In the genomic region with DNA sequence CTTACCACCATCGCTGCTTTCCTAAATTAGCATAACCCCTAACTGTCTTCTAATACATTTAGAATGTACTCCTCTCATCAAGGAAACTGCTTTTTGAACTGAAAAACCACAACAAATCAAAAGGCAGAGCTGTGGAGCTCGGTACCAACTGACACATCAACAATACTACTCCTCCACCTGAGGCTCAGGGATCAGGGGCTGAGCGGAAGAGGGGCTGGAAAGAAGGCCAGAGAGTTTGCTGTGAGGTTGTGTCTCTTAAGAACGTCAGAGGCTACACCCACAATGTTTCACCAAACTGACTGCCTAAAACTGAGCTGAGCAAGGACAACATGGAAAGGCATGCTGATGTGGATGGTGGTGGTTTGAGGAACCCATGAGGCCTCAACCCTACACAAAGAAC, we compare ENCODE assay signal across 23 mouse cellular contexts.
A peak's percentile ranks its signal among the peaks of the same experiment; 100 is the strongest.
DNase-seq lines count a peak whose midpoint lies in the region; ATAC-seq and TF ChIP-seq lines count a peak whose summit lies in the region.
"Had no signal": no experiment of that assay in that cellular context is flagged by ENCODE, and none has a peak within 500 bp of the region (broad histone marks: within the 10 kb centered on the region; RNA-seq: fewer than 3 reads in every experiment).

No protein-coding gene starts in this region.

- H3K4me1 ChIP-seq in spleen, adult 2 months (ENCODE audit: control insufficient read depth, insufficient read depth, insufficient read length): peaks cover 6% of the 10 kb centered on the region
- H3K4me1 ChIP-seq in hindbrain, embryonic 16.5 days (ENCODE audit: control insufficient read depth, insufficient read depth, low read depth, low read length): no peaks in the 10 kb centered on the region
- H3K4me1 ChIP-seq: forebrain, embryonic 10.5 days; midbrain, embryonic 13.5 days had no signal

- no peak for TF ChIP-seq CTCF in spleen, adult 2 months (IDR thresholded peaks at IDR 0.05; ENCODE audit: extremely low read depth, insufficient read depth, insufficient read length, insufficient replicate concordance)

- H3K4me3 ChIP-seq in spleen, adult 2 months (ENCODE audit: extremely low read depth, insufficient read depth, insufficient read length): no peak overlapping the region
- no peak overlapping the region for H3K4me3 ChIP-seq in hindbrain, embryonic 16.5 days (ENCODE audit: low read length)
- H3K4me3 ChIP-seq: forebrain, embryonic 10.5 days; kidney, embryonic 15.5 days; left cerebral cortex, adult 2 months; midbrain, embryonic 13.5 days; neural tube, embryonic 12.5 days had no signal

- 23% methylated on average over 4 of the region's 4 CpGs for WGBS in spleen, adult 2 months
- 86% methylated on average over 4 of the region's 4 CpGs for WGBS in hindbrain, embryonic 16.5 days

- H3K9me3 ChIP-seq in hindbrain, embryonic 16.5 days (ENCODE audit: control insufficient read depth, low read length): no peaks in the 10 kb centered on the region
- H3K9me3 ChIP-seq: forebrain, embryonic 10.5 days; kidney, embryonic 15.5 days; midbrain, embryonic 13.5 days; neural tube, embryonic 12.5 days had no signal

- H3K27ac ChIP-seq in spleen, adult 2 months (ENCODE audit: insufficient read depth, low read length): peak overlapping the region; percentile 36
- no peak overlapping the region for H3K27ac ChIP-seq in hindbrain, embryonic 16.5 days (ENCODE audit: low read depth, low read length)
- H3K27ac ChIP-seq: forebrain, embryonic 10.5 days; hindbrain, embryonic 14.5 days; kidney, embryonic 15.5 days; left cerebral cortex, adult 2 months; liver, embryonic 14.5 days; midbrain, embryonic 13.5 days; neural tube, embryonic 12.5 days had no signal

- DNase-seq in spleen, adult 2 months (ENCODE audit: low read depth in 1 of 2, low spot score in 2 of 2): no peak
- DNase-seq in spleen, adult 18-20 months: no peak
- peak; percentile 80 for DNase-seq in naive thymus-derived CD4-positive, alpha-beta T cell, adult 2 months (ENCODE audit: low read depth)
- DNase-seq in thymus, postnatal 14 days: peak; percentile 76
- no peak for DNase-seq in kidney, adult 11 months
- DNase-seq: adrenal gland, postnatal 36 days; cerebellum, adult 9-11 months; gastrocnemius, postnatal 10 days; heart, adult 18-20 months; heart, postnatal 36 days; kidney, postnatal 36 days; lung, embryonic 14.5 days had no signal

- no peak overlapping the region for H3K9ac ChIP-seq in hindbrain, embryonic 16.5 days (ENCODE audit: low read depth, low read length)
- H3K9ac ChIP-seq: hindbrain, embryonic 14.5 days; kidney, embryonic 15.5 days; liver, embryonic 14.5 days; lung, embryonic 14.5 days; midbrain, embryonic 13.5 days; neural tube, embryonic 12.5 days had no signal

- no peaks in the 10 kb centered on the region for H3K27me3 ChIP-seq in spleen, adult 2 months (ENCODE audit: control insufficient read depth, insufficient read depth, low read length)
- H3K27me3 ChIP-seq in hindbrain, embryonic 16.5 days (replicated peaks; ENCODE audit: control insufficient read depth, insufficient read depth, low read length): no peaks in the 10 kb centered on the region
- H3K27me3 ChIP-seq: kidney, embryonic 15.5 days; midbrain, embryonic 13.5 days; neural tube, embryonic 12.5 days had no signal

- TF ChIP-seq POLR2A in spleen, adult 2 months (IDR thresholded peaks at IDR 0.05; ENCODE audit: low read depth, low read length): no peak

- no peak overlapping the region for H3K4me2 ChIP-seq in hindbrain, embryonic 16.5 days (ENCODE audit: low read length)
- H3K4me2 ChIP-seq: hindbrain, embryonic 14.5 days; kidney, embryonic 15.5 days; lung, embryonic 14.5 days; midbrain, embryonic 13.5 days; neural tube, embryonic 12.5 days had no signal

- no peak for ATAC-seq in megakaryocyte-erythroid progenitor cell, adult 5-6 weeks (replicated peaks; ENCODE audit: low FRiP score, low TSS enrichment, poor library complexity, severe bottlenecking)
- ATAC-seq in hindbrain, embryonic 16.5 days: no peak
- ATAC-seq: forebrain, embryonic 16.5 days; intestine, embryonic 16.5 days; midbrain, embryonic 13.5 days had no signal

- no peaks in the 10 kb centered on the region for H3K36me3 ChIP-seq in spleen, adult 2 months (ENCODE audit: control insufficient read depth, insufficient read depth, low read length)
- no peaks in the 10 kb centered on the region for H3K36me3 ChIP-seq in hindbrain, embryonic 16.5 days (ENCODE audit: control insufficient read depth, insufficient read depth, low read length)
- H3K36me3 ChIP-seq: forebrain, embryonic 10.5 days; kidney, embryonic 15.5 days; midbrain, embryonic 13.5 days; neural tube, embryonic 12.5 days had no signal

Comparison
In these comparisons a context has a peak if more than half of its experiments do, and no peak if none do; other contexts are left out.
1. DNase-seq: peak in naive thymus-derived CD4-positive, alpha-beta T cell, adult 2 months (single experiment) and thymus, postnatal 14 days (single experiment); none in spleen, adult 2 months (0 of 2), spleen, adult 18-20 months (0 of 2) and kidney, adult 11 months (single experiment).